Mouse (Mus musculus): ENCODE data around the gene Etnk2. TPM values are rescaled to one million over a fixed set of nuclear protein-coding genes. Genes with fewer than 3 reads are reported as not detected.

Etnk2 gene
- polyA plus RNA-seq, 1 experiment from 2014 or later: 2.8 TPM

DNA sequence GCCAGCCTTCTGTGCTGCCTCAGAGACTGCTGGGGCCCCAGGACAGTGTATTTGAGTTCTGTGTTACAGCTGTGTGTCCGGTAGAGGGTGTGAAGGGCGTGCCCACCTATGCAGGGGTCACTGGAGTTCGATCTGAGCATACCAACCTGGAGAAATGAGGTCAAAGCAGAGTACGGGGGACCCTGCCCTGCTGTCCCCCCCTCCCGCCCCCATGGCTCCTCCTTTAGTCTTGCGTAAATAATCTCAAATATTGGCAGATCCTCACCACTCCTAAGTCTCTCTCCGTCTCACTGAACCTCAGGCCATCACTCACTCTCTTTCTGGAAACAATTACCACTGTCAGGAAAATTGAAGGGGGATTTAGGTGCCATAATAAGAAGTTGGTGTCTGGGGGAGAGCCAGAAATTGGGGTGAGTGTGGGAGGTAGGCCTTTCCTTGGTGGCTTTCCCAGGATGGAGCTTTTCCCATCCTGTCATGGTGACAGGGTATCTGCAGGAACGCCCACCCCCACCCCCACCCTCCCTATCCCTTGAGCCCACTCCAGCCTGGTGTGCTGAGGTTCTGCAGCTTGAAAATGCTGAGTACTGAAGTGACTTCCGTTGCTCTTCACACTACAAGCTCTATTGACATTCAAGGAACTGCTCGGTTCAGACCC is 3.7 kb downstream of the Etnk2 start:
- TF ChIP-seq CTCF (IDR thresholded peaks at IDR 0.05; ENCODE audit: low read depth) (no peak), EP300 (optimal IDR thresholded peaks at IDR 0.05) (no peak)
- Histone ChIP-seq H3K4me3 (ENCODE audit: low read depth, low read length) (no peak overlapping the region), H3K27me3 (ENCODE audit: control insufficient read depth, insufficient read depth, low read length) (no peaks in the 10 kb centered on the region), H3K36me3 (ENCODE audit: control insufficient read depth, insufficient read depth, low read length) (no peaks in the 10 kb centered on the region), H3K4me1 (replicated peaks; ENCODE audit: control insufficient read depth, insufficient read depth) (no peaks in the 10 kb centered on the region), H3K9me3 (ENCODE audit: control insufficient read depth, low read length) (no peaks in the 10 kb centered on the region), H3K27ac (replicated peaks) (no peak overlapping the region; the same call in 1 of the 2 replicates), H3K9ac (ENCODE audit: low read length) (no peak overlapping the region), H3K4me2 (replicated peaks; ENCODE audit: low read depth) (no peak overlapping the region)
- no peak for DNase-seq (ENCODE audit: low spot score)
- 29% methylated on average over 10 of the region's 10 CpGs for WGBS
- no peak for ATAC-seq (ENCODE audit: low FRiP score, low TSS enrichment)

DNA sequence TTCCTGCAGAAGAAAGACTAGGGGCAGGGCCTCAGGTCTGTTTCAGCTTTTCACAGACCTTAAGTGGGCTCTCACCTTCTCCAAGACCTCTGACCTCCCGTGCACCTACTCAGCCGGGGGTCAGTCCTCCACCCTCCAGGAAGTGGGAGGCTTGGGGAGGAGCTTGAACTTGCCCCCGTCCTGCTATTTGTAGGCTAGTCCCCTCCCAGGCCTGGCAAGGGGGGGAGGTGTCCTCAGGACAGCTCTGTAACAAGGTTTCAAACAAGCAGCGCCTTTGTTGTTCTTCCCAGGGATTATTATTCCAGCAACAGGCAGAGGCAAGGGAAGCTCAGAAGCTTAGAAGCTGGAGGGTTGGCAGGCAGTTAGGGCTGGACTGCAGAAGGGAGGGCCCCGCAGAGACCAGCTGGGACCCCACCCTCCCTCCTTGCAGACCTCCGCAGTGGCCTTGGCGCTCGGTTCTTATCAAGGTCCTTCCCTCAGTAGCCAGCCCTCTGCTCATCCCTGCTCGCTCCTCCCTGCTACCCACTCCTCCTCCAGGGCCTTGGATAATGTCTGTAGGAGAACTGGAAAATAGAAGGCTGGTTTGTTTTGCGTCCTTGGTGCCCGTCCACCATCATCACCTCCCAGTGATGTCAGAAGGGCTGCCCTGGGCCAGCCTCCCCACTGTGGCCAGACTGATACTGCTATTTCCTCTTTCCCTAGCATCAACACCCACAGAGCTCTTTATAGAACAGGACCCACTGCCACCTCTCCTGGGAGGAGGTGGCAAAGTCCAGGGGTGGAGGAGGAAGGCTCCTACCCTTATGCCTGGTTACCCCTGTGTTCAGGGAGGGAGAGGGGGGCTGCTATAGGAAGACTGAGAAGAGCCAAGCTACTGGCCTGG is 4.5 kb downstream of the Etnk2 start:
- Histone ChIP-seq H3K4me2 (replicated peaks; ENCODE audit: low read depth) (no peak overlapping the region), H3K36me3 (ENCODE audit: control insufficient read depth, insufficient read depth, low read length) (no peaks in the 10 kb centered on the region), H3K9ac (ENCODE audit: low read length) (no peak overlapping the region), H3K4me1 (replicated peaks; ENCODE audit: control insufficient read depth, insufficient read depth) (no peaks in the 10 kb centered on the region), H3K4me3 (ENCODE audit: low read depth, low read length) (no peak overlapping the region), H3K27me3 (ENCODE audit: control insufficient read depth, insufficient read depth, low read length) (no peaks in the 10 kb centered on the region), H3K27ac (replicated peaks) (peak overlapping the region; percentile 9; the same call in 1 of the 2 replicates), H3K9me3 (ENCODE audit: control insufficient read depth, low read length) (no peaks in the 10 kb centered on the region)
- ATAC-seq (ENCODE audit: low FRiP score, low TSS enrichment): no peak
- WGBS: 20% methylated on average over 10 of the region's 11 CpGs
- no peak for DNase-seq (ENCODE audit: low spot score)
- no peak for TF ChIP-seq CTCF (IDR thresholded peaks at IDR 0.05; ENCODE audit: low read depth)
- TF ChIP-seq EP300 (optimal IDR thresholded peaks at IDR 0.05): no peak

DNA sequence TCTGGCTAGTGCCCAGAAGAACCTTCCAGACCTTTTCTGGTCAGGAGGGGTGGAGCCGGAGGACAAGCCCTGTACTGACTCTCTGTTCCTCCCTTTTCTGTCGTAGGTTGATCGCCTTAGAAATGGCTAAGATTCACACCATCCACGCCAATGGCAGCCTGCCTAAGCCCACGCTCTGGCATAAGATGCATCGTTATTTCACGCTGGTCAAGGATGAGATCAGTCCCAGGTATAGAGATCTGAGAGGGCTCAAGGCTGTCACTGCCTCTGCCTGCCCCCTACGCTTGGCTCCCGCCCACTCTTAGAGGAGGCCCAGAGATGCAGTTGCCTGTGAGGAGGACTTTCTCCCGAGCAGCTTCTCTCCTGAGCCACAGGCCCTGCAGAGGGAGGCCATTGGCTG is 5.3 kb downstream of the Etnk2 start:
- H3K4me1 ChIP-seq (replicated peaks; ENCODE audit: control insufficient read depth, insufficient read depth): no peaks in the 10 kb centered on the region
- ATAC-seq (ENCODE audit: low FRiP score, low TSS enrichment) (no peak), DNase-seq (ENCODE audit: low spot score) (no peak)
- no peak overlapping the region for H3K4me2 ChIP-seq (replicated peaks; ENCODE audit: low read depth)
- H3K4me3 ChIP-seq (ENCODE audit: low read depth, low read length): no peak overlapping the region
- 69% methylated on average over 10 of the region's 10 CpGs for WGBS
- no peak for TF ChIP-seq CTCF (IDR thresholded peaks at IDR 0.05; ENCODE audit: low read depth)
- TF ChIP-seq EP300 (optimal IDR thresholded peaks at IDR 0.05): no peak
- no peaks in the 10 kb centered on the region for H3K9me3 ChIP-seq (ENCODE audit: control insufficient read depth, low read length)
- H3K9ac ChIP-seq (ENCODE audit: low read length): no peak overlapping the region
- H3K27me3 ChIP-seq (ENCODE audit: control insufficient read depth, insufficient read depth, low read length): no peaks in the 10 kb centered on the region
- H3K36me3 ChIP-seq (ENCODE audit: control insufficient read depth, insufficient read depth, low read length): no peaks in the 10 kb centered on the region
- 0 out of 2 replicates have a peak overlapping the region, but pooled peaks have one; percentile 9 for H3K27ac ChIP-seq (replicated peaks)

DNA sequence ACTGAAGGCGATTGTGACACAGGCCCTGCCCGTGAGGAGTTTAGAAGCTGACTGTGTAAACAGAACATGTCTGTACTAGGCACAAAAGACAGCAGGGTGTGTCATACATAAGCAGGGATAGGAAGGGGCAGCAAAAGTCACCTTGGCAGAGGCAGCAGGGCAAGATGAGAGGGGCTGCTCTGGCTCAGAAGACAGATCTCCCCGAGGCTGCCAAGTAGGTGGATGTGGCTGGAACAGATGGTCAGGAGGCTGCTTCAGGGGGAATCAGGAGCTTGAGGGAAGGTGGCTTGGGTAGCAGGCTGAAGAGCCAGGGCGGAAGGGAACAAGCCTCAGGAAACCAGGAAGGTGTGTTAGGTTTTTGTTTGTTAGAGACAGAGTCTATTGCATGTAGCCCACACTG is 7.0 kb downstream of the Etnk2 start:
- H3K4me2 ChIP-seq (replicated peaks; ENCODE audit: low read depth): no peak overlapping the region
- ATAC-seq (ENCODE audit: low FRiP score, low TSS enrichment): peak; percentile 28
- H3K27ac ChIP-seq (replicated peaks): peak overlapping the region; percentile 71; the same call in 1 of the 2 replicates

DNA sequence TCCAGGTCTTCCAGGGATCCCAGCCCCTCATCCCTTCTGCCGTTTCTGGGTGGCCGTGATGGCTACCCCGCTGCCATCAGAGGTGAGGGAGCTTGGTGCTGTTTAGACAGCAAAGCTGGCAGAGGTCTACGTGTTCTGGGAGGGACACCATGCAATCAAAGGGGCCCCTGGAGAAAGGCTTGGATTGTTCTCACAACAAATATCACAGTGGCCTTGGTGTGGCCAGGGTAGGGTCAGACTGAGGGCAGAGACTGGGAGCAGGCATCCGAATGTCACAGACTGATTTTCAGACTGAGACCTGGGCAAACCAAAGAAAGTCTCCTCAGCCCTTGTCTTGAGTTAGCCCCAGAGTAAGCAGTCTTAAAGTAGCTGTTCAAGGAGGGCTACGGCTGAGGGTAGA is 8.1 kb downstream of the Etnk2 start:
- Histone ChIP-seq H3K4me2 (replicated peaks; ENCODE audit: low read depth) (no peak overlapping the region), H3K4me3 (ENCODE audit: low read depth, low read length) (no peak overlapping the region), H3K27ac (replicated peaks) (no peak overlapping the region), H3K36me3 (ENCODE audit: control insufficient read depth, insufficient read depth, low read length) (no peaks in the 10 kb centered on the region), H3K4me1 (replicated peaks; ENCODE audit: control insufficient read depth, insufficient read depth) (no peaks in the 10 kb centered on the region), H3K27me3 (ENCODE audit: control insufficient read depth, insufficient read depth, low read length) (no peaks in the 10 kb centered on the region), H3K9me3 (ENCODE audit: control insufficient read depth, low read length) (no peaks in the 10 kb centered on the region), H3K9ac (ENCODE audit: low read length) (no peak overlapping the region)
- ATAC-seq (ENCODE audit: low FRiP score, low TSS enrichment) (no peak), DNase-seq (ENCODE audit: low spot score) (no peak)
- no peak for TF ChIP-seq CTCF (IDR thresholded peaks at IDR 0.05; ENCODE audit: low read depth)
- no peak for TF ChIP-seq EP300 (optimal IDR thresholded peaks at IDR 0.05)
- 78% methylated on average over 6 of the region's 6 CpGs for WGBS

More for the DNA sequence above, 7.0 kb downstream of the Etnk2 start:
- Histone ChIP-seq H3K9me3 (ENCODE audit: control insufficient read depth, low read length) (no peaks in the 10 kb centered on the region), H3K36me3 (ENCODE audit: control insufficient read depth, insufficient read depth, low read length) (no peaks in the 10 kb centered on the region), H3K27me3 (ENCODE audit: control insufficient read depth, insufficient read depth, low read length) (no peaks in the 10 kb centered on the region), H3K9ac (ENCODE audit: low read length) (no peak overlapping the region), H3K4me1 (replicated peaks; ENCODE audit: control insufficient read depth, insufficient read depth) (no peaks in the 10 kb centered on the region), H3K4me3 (ENCODE audit: low read depth, low read length) (no peak overlapping the region)
- WGBS: 36% methylated on average over 4 of the region's 4 CpGs
- TF ChIP-seq CTCF (IDR thresholded peaks at IDR 0.05; ENCODE audit: low read depth) (no peak), EP300 (optimal IDR thresholded peaks at IDR 0.05) (no peak)
- no peak for DNase-seq (ENCODE audit: low spot score)

DNA sequence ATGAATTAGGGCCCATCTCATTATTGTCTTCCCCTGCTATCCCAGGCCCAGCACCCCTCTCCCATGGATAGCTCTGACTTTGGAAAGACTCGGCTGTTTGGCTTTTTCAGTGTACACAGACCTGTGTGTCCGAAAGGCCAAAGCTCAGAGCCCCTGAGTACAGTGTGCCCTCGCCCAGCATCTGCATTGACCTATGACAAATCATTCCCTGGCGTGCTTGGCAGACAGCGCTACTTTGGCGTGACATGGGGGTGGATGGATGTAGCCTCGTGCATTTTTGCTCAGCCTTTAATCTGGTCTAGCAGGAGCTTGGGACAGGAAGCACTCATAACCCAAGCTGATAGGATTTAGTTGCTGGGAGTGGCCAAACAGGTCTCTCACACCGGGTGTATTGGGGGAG is 8.7 kb downstream of the Etnk2 start:
- 47% methylated on average over 8 of the region's 8 CpGs for WGBS
- DNase-seq (ENCODE audit: low spot score) (no peak), ATAC-seq (ENCODE audit: low FRiP score, low TSS enrichment) (no peak)
- no peaks in the 10 kb centered on the region for H3K36me3 ChIP-seq (ENCODE audit: control insufficient read depth, insufficient read depth, low read length)
- H3K4me2 ChIP-seq (replicated peaks; ENCODE audit: low read depth): no peak overlapping the region
- H3K27me3 ChIP-seq (ENCODE audit: control insufficient read depth, insufficient read depth, low read length): no peaks in the 10 kb centered on the region
- no peaks in the 10 kb centered on the region for H3K4me1 ChIP-seq (replicated peaks; ENCODE audit: control insufficient read depth, insufficient read depth)
- H3K9me3 ChIP-seq (ENCODE audit: control insufficient read depth, low read length): no peaks in the 10 kb centered on the region
- H3K4me3 ChIP-seq (ENCODE audit: low read depth, low read length): no peak overlapping the region
- H3K27ac ChIP-seq (replicated peaks): 0 out of 2 replicates have a peak overlapping the region, but pooled peaks have one; percentile 30
- TF ChIP-seq EP300 (optimal IDR thresholded peaks at IDR 0.05): no peak
- no peak for TF ChIP-seq CTCF (IDR thresholded peaks at IDR 0.05; ENCODE audit: low read depth)
- no peak overlapping the region for H3K9ac ChIP-seq (ENCODE audit: low read length)

Measured in stomach, postnatal 0 days (tissue).